Mouse (Mus musculus) kidney, postnatal 10 days (tissue): ENCODE data around the gene Flot2.
"Not testable (repeated sequence)": the region's sequence is repeated elsewhere in the genome, so short reads cannot be mapped to it uniquely, and the experiment has no call there.

ENCODE experiments used
- DNase-seq: peaks from one replicate; pipeline ENCODE4 v3.0.0; 2021; ENCODE audit warnings: mixed read lengths

Gene Flot2

GRCm38 (mm10) chr11:78037831-78038752, at the start of gene Flot2:
Gene Flot2, plus strand, starts transcription at chr11:78037931.
- DNase-seq = peak; percentile 84

GRCm38 (mm10) chr11:77989071-77989690, 48.5 kb upstream of the Flot2 start:
- DNase-seq = no peak

- no peak for DNase-seq
These were observed 42.2 kb upstream of the Flot2 start for GRCm38 (mm10) chr11:77995556-77995955.

GRCm38 (mm10) chr11:78006446-78006845, 31.3 kb upstream of the Flot2 start:
- DNase-seq = no peak

- DNase-seq = peak; percentile 89
These were observed 18.1 kb upstream of the Flot2 start for GRCm38 (mm10) chr11:78019676-78020075.

GRCm38 (mm10) chr11:78023607-78024006, 14.1 kb upstream of the Flot2 start:
- peak; percentile 47 for DNase-seq

- DNase-seq = no peak
These were observed 8.5 kb upstream of the Flot2 start for GRCm38 (mm10) chr11:78029240-78029639.

- no peak for DNase-seq
These were observed 7.1 kb upstream of the Flot2 start for GRCm38 (mm10) chr11:78030600-78030999.

GRCm38 (mm10) chr11:78031389-78031788, 6.3 kb upstream of the Flot2 start:
- DNase-seq = no peak

GRCm38 (mm10) chr11:78031947-78032808, 5.6 kb upstream of the Flot2 start, which contains the start of gene Dhrs13:
Gene Dhrs13, plus strand, starts transcription at chr11:78032280.
- peak; percentile 96 for DNase-seq

GRCm38 (mm10) chr11:78032809-78033195, 4.9 kb upstream of the Flot2 start:
- no peak for DNase-seq

- no peak for DNase-seq
These were observed 3.7 kb upstream of the Flot2 start for GRCm38 (mm10) chr11:78033931-78034617.

GRCm38 (mm10) chr11:78036791-78037190, 940 bp upstream of the Flot2 start:
- DNase-seq = no peak

GRCm38 (mm10) chr11:78040878-78041277, 3.1 kb downstream of the Flot2 start:
- no peak for DNase-seq

GRCm38 (mm10) chr11:78042290-78042870, 4.6 kb downstream of the Flot2 start:
- DNase-seq = not testable (repeated sequence)

GRCm38 (mm10) chr11:78044758-78045251, 7.1 kb downstream of the Flot2 start:
- peak; percentile 87 for DNase-seq

- DNase-seq = not testable (repeated sequence)
These were observed 10.9 kb downstream of the Flot2 start for GRCm38 (mm10) chr11:78048637-78049036.

GRCm38 (mm10) chr11:78053078-78053477, 15.3 kb downstream of the Flot2 start:
- no peak for DNase-seq

GRCm38 (mm10) chr11:78056946-78057345, 19.2 kb downstream of the Flot2 start:
- no peak for DNase-seq

GRCm38 (mm10) chr11:78059833-78060757, 22.4 kb downstream of the Flot2 start:
- DNase-seq = peak; percentile 85

- no peak for DNase-seq
These were observed 24.8 kb downstream of the Flot2 start for GRCm38 (mm10) chr11:78062563-78062962.
